Mouse (Mus musculus): ENCODE measurements at regions not wholly inside any gene's neighbourhood (a gene's known extent, or its start where the extent isn't known, plus 50 kb on each side); places are given as distances from the start of the nearest gene placed in this dataset.
A peak's percentile ranks its signal among the peaks of the same experiment; 100 is the strongest.

- Histone ChIP-seq H3K4me3 (no peak overlapping the region), H3K9ac (ENCODE audit: low read depth, low read length) (no peak overlapping the region), H3K4me1 (ENCODE audit: control insufficient read depth, insufficient read depth, low read length) (peaks cover 6% of the 10 kb centered on the region), H3K27ac (peak overlapping the region; percentile 49), H3K36me3 (ENCODE audit: control insufficient read depth, insufficient read depth, low read length) (no peaks in the 10 kb centered on the region), H3K79me2 (replicated peaks; ENCODE audit: control insufficient read depth, insufficient read depth, low read length) (no peaks in the 10 kb centered on the region), H3K27me3 (ENCODE audit: control insufficient read depth, insufficient read depth, low read length) (no peaks in the 10 kb centered on the region)
- TF ChIP-seq CTCF (IDR thresholded peaks at IDR 0.05): no peak
- no peak for TF ChIP-seq EP300 (IDR thresholded peaks at IDR 0.05; ENCODE audit: insufficient read depth, low read depth, low read length)
- no peak for TF ChIP-seq POLR2A (IDR thresholded peaks at IDR 0.05; ENCODE audit: insufficient read depth, low read depth, low read length)
- intact Hi-C loops (cut with DNase I): no loop called here
- WGBS: 63% methylated on average over 6 of the region's 6 CpGs
- no peak for DNase-seq
These were observed 64.6 kb upstream of the Acbd6 start for GRCm38 (mm10) chr1:155493333-155493732.

DNA sequence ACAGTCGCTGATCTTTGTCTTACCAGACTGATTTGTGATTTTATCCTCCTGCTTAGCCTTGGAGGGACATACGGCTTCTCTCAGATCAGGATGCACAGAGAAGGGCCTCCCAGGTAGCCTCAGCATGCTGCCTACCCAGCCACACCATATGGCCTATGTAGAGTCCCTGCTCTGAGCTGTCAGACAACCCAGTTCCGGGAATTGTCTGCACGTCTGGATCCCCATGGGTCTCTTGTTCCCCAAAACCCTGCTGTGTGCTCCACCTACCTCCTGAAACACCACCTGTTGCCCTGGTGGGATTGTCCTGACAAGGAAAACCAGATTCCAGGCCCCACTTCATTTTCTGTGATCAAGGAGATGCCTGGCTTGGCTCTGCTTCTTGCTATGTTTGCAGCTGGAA, 64.1 kb upstream of the Acbd6 start:
- 58% methylated on average over 4 of the region's 4 CpGs for WGBS

GRCm38 (mm10) chr1:155494347-155494746, 63.6 kb upstream of the Acbd6 start:
- TF ChIP-seq POLR2A (IDR thresholded peaks at IDR 0.05; ENCODE audit: insufficient read depth, low read depth, low read length) (no peak), EP300 (IDR thresholded peaks at IDR 0.05; ENCODE audit: insufficient read depth, low read depth, low read length) (no peak), CTCF (IDR thresholded peaks at IDR 0.05) (no peak)
- DNase-seq: no peak
- intact Hi-C loops (cut with DNase I): no loop called here
- H3K9ac ChIP-seq (ENCODE audit: low read depth, low read length): no peak overlapping the region
- no peaks in the 10 kb centered on the region for H3K36me3 ChIP-seq (ENCODE audit: control insufficient read depth, insufficient read depth, low read length)
- no peak overlapping the region for H3K27ac ChIP-seq
- H3K27me3 ChIP-seq (ENCODE audit: control insufficient read depth, insufficient read depth, low read length): no peaks in the 10 kb centered on the region
- peaks cover 6% of the 10 kb centered on the region for H3K4me1 ChIP-seq (ENCODE audit: control insufficient read depth, insufficient read depth, low read length)
- H3K4me3 ChIP-seq: no peak overlapping the region
- WGBS: 54% methylated on average over 2 of the region's 2 CpGs
- H3K79me2 ChIP-seq (replicated peaks; ENCODE audit: control insufficient read depth, insufficient read depth, low read length): no peaks in the 10 kb centered on the region

More for the DNA sequence above, 64.1 kb upstream of the Acbd6 start:
- peaks cover 6% of the 10 kb centered on the region for H3K4me1 ChIP-seq (ENCODE audit: control insufficient read depth, insufficient read depth, low read length)
- intact Hi-C loops (cut with DNase I): no loop called here
- peak overlapping the region; percentile 49 for H3K27ac ChIP-seq
- no peaks in the 10 kb centered on the region for H3K79me2 ChIP-seq (replicated peaks; ENCODE audit: control insufficient read depth, insufficient read depth, low read length)
- no peak overlapping the region for H3K9ac ChIP-seq (ENCODE audit: low read depth, low read length)
- no peak for DNase-seq
- H3K27me3 ChIP-seq (ENCODE audit: control insufficient read depth, insufficient read depth, low read length): no peaks in the 10 kb centered on the region
- no peaks in the 10 kb centered on the region for H3K36me3 ChIP-seq (ENCODE audit: control insufficient read depth, insufficient read depth, low read length)
- TF ChIP-seq CTCF (IDR thresholded peaks at IDR 0.05): no peak
- no peak for TF ChIP-seq EP300 (IDR thresholded peaks at IDR 0.05; ENCODE audit: insufficient read depth, low read depth, low read length)
- TF ChIP-seq POLR2A (IDR thresholded peaks at IDR 0.05; ENCODE audit: insufficient read depth, low read depth, low read length): no peak
- no peak overlapping the region for H3K4me3 ChIP-seq

- intact Hi-C loops (cut with DNase I): no loop called here
- WGBS: 90% methylated on average over 1 of the region's 1 CpGs
- Histone ChIP-seq H3K4me1 (ENCODE audit: control insufficient read depth, insufficient read depth, low read length) (peaks cover 2% of the 10 kb centered on the region), H3K27me3 (ENCODE audit: control insufficient read depth, insufficient read depth, low read length) (no peaks in the 10 kb centered on the region), H3K79me2 (replicated peaks; ENCODE audit: control insufficient read depth, insufficient read depth, low read length) (no peaks in the 10 kb centered on the region), H3K36me3 (ENCODE audit: control insufficient read depth, insufficient read depth, low read length) (no peaks in the 10 kb centered on the region; the same call in 1 of the 2 replicates), H3K4me3 (no peak overlapping the region), H3K27ac (no peak overlapping the region), H3K9ac (ENCODE audit: low read depth, low read length) (no peak overlapping the region)
- no peak for DNase-seq
- TF ChIP-seq CTCF (IDR thresholded peaks at IDR 0.05): no peak
- no peak for TF ChIP-seq EP300 (IDR thresholded peaks at IDR 0.05; ENCODE audit: insufficient read depth, low read depth, low read length)
- no peak for TF ChIP-seq POLR2A (IDR thresholded peaks at IDR 0.05; ENCODE audit: insufficient read depth, low read depth, low read length)
These were observed 58.2 kb upstream of the Acbd6 start for GRCm38 (mm10) chr1:155499735-155500134.

DNA sequence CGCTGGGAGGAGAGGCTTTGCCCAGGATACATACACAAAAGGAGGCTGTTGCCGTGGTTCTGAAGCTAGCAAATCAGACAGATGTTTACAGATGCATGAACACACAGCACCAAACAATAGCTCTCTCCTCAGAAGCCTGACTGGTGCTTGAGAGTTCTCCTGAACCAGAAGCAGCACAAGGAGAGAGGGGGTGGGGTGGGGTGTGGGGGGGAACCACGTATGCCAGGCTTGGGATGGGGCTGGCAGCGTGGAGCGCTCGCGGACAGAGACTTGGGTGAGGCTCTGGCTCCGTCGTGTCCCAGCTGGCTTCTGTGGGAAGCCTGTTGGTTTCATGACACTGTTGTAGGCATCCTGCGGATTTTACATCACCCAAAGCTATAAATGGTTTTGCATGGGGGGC, 55.1 kb upstream of the Acbd6 start:
- Histone ChIP-seq H3K4me1 (ENCODE audit: control insufficient read depth, insufficient read depth, low read length) (peaks cover 4% of the 10 kb centered on the region), H3K27ac (no peak overlapping the region), H3K79me2 (replicated peaks; ENCODE audit: control insufficient read depth, insufficient read depth, low read length) (no peaks in the 10 kb centered on the region), H3K4me3 (no peak overlapping the region), H3K27me3 (ENCODE audit: control insufficient read depth, insufficient read depth, low read length) (no peaks in the 10 kb centered on the region), H3K36me3 (ENCODE audit: control insufficient read depth, insufficient read depth, low read length) (no peaks in the 10 kb centered on the region; the same call in 1 of the 2 replicates), H3K9ac (ENCODE audit: low read depth, low read length) (no peak overlapping the region)
- TF ChIP-seq EP300 (IDR thresholded peaks at IDR 0.05; ENCODE audit: insufficient read depth, low read depth, low read length): no peak
- DNase-seq: no peak
- 85% methylated on average over 10 of the region's 10 CpGs for WGBS
- intact Hi-C loops (cut with DNase I): no loop called here

DNA sequence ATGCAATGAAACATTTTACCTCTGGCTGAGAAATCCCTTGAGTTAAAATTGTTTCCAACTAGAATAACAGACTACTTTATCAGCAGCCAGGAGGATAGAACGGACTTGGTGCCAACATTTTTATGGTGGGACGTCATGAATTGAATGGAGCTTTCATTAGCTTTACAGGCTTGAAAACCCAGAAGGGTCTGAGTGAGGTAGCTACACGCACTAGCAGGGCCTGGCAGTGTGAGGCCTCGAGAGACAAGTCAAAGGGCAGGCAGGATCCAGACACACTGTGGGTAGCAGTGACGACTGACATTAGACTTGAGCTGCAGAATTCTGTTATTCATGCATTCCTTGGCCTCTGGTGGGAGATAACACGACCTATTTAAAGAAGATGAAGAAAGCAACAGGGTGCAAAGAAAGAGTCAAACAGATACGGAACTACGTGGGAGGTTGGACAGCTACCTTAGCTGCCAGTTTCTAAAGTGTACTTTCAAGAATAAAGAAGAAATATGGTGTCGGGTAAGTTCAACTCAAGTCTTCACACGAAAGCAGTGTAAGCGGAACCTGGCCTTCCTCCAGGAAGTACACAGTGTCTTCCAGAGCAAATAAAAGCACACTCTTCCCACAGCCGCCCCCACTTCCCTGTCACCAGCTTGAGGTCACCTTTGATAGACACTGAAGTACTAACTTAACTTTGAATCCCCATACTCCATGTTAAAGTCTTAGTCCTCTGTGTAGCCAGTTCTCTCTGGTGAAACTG, 53.2 kb upstream of the Acbd6 start:
- TF ChIP-seq EP300 (IDR thresholded peaks at IDR 0.05; ENCODE audit: insufficient read depth, low read depth, low read length) (no peak), CTCF (IDR thresholded peaks at IDR 0.05) (no peak), POLR2A (IDR thresholded peaks at IDR 0.05; ENCODE audit: insufficient read depth, low read depth, low read length) (no peak)
- no peaks in the 10 kb centered on the region; the same call in 1 of the 2 replicates for H3K36me3 ChIP-seq (ENCODE audit: control insufficient read depth, insufficient read depth, low read length)
- intact Hi-C loops (cut with DNase I): no loop called here

More for the DNA sequence above, 53.2 kb upstream of the Acbd6 start:
- DNase-seq: peak; percentile 47 to 49
- H3K27me3 ChIP-seq (ENCODE audit: control insufficient read depth, insufficient read depth, low read length): no peaks in the 10 kb centered on the region
- H3K79me2 ChIP-seq (replicated peaks; ENCODE audit: control insufficient read depth, insufficient read depth, low read length): no peaks in the 10 kb centered on the region
- WGBS: 12% methylated on average over 12 of the region's 12 CpGs
- H3K27ac ChIP-seq: peak overlapping the region; percentile 50
- H3K4me1 ChIP-seq (ENCODE audit: control insufficient read depth, insufficient read depth, low read length): peaks cover 4% of the 10 kb centered on the region
- H3K9ac ChIP-seq (ENCODE audit: low read depth, low read length): no peak overlapping the region
- H3K4me3 ChIP-seq: no peak overlapping the region
